Mouse (Mus musculus) bone marrow, adult 2 months (tissue): ENCODE data around the gene Nmnat2.

Experiments
- CTCF ChIP-seq: fragments of 200-500 bp; IDR thresholded peaks from 2 replicates; pipeline ENCODE4 v1.5.1; 2011; ENCODE audit warnings: low read length, control low read depth; ENCODE audit not compliant: control insufficient read depth, insufficient read depth
- POLR2A ChIP-seq: fragments of 200-500 bp; IDR thresholded peaks from 2 replicates; pipeline ENCODE4 v1.6.1; 2011; ENCODE audit warnings: low read depth, mild to moderate bottlenecking, control low read depth, low read length, borderline replicate concordance; ENCODE audit not compliant: control insufficient read depth

GRCm38 (mm10) chr1:153095328-153095727, 140.5 kb downstream of the Nmnat2 start:
- TF ChIP-seq POLR2A = no peak
- no peak for TF ChIP-seq CTCF
